Comparison of ENCODE assay signal across 32 mouse cellular contexts in genomic region chr1:181037623-181038022, GRCm38 (mm10). TPM values are rescaled to one million over a fixed set of nuclear protein-coding genes. Genes with fewer than 3 reads are reported as not detected.
DNase-seq lines count a peak whose midpoint lies in the region; ATAC-seq and TF ChIP-seq lines count a peak whose summit lies in the region.
"Had no signal": no experiment of that assay in that cellular context is flagged by ENCODE, and none has a peak within 500 bp of the region (broad histone marks: within the 10 kb centered on the region; RNA-seq: fewer than 3 reads in every experiment).

No protein-coding gene starts in this region.

- intact Hi-C loops in left cerebral cortex, postnatal 4 days (cut with DNase I): no loop called here
- intact Hi-C loops in left cerebral cortex, postnatal 36 days (cut with DNase I): loop anchor here (2.0 kb wide), 1 partner anchor 49 kb away; no protein-coding TSS in a partner anchor

- 28% methylated on average over 4 of the region's 4 CpGs for WGBS in cerebellum, adult 2 months

- no peak for TF ChIP-seq CTCF in cerebellum, adult 2 months (IDR thresholded peaks at IDR 0.05; ENCODE audit: borderline replicate concordance, insufficient read depth, low read depth, low read length)

- peak; percentile 41 to 59 for DNase-seq in cerebellum, postnatal 14 days
- no peak for DNase-seq in cerebellum, adult 2 months
- DNase-seq in left cerebral cortex, postnatal 4 days: peak; percentile 13
- DNase-seq in left cerebral cortex, postnatal 36 days (ENCODE audit: low spot score in 2 of 2): no peak
- no peak for DNase-seq in urinary bladder, postnatal 36 days (ENCODE audit: low spot score in 2 of 2)
- DNase-seq: adrenal gland, postnatal 14 days; B cell, adult 2 months; cerebellum, adult 11 months; forebrain, postnatal 0 days; gastrocnemius, postnatal 25 days; heart, postnatal 36 days; kidney, adult 8-10 months; layer of hippocampus, adult 9-11 months; liver, embryonic 13.5 days; thymus, adult 2 months; thymus, postnatal 4 days had no signal

- 0 out of 2 replicates have a peak, but pooled peaks have one; percentile 32 for ATAC-seq in erythroid progenitor cell, adult 5-6 weeks (replicated peaks; ENCODE audit: low FRiP score, poor library complexity, severe bottlenecking)
- peak; percentile 78 for ATAC-seq in megakaryocyte progenitor cell, adult 5-6 weeks (replicated peaks; ENCODE audit: poor library complexity)
- ATAC-seq: forebrain, postnatal 0 days; inflammation-experienced regulatory T-cells, adult 6 months had no signal

- peaks cover 8% of the 10 kb centered on the region for H3K4me1 ChIP-seq in cerebellum, adult 2 months (ENCODE audit: control insufficient read depth, insufficient read depth, low read length)
- H3K4me1 ChIP-seq: hindbrain, embryonic 13.5 days; limb, embryonic 10.5 days had no signal

- no peak overlapping the region for H3K4me3 ChIP-seq in cerebellum, adult 2 months (replicated peaks; ENCODE audit: insufficient read depth, low read depth, low read length)
- H3K4me3 ChIP-seq: embryonic facial prominence, embryonic 15.5 days; hindbrain, embryonic 13.5 days; left cerebral cortex, adult 2 months; limb, embryonic 10.5 days; liver, embryonic 13.5 days had no signal

- H3K27ac ChIP-seq in cerebellum, adult 2 months (ENCODE audit: insufficient read depth, low read length): no peak overlapping the region
- H3K27ac ChIP-seq: embryonic facial prominence, embryonic 15.5 days; hindbrain, embryonic 13.5 days; left cerebral cortex, adult 2 months; limb, embryonic 10.5 days; liver, embryonic 13.5 days; macrophage had no signal

- TF ChIP-seq POLR2A in cerebellum, adult 2 months (IDR thresholded peaks at IDR 0.05; ENCODE audit: borderline replicate concordance, insufficient read depth, low read length): no peak

- no peaks in the 10 kb centered on the region; the same call in 1 of the 2 replicates for H3K27me3 ChIP-seq in cerebellum, adult 2 months (ENCODE audit: control insufficient read depth, insufficient read depth, low read length)
- H3K27me3 ChIP-seq: embryonic facial prominence, embryonic 15.5 days had no signal

RNA-seq across cellular contexts. Expression of gene 9130409I23Rik, which starts 13.4 kb away (rescaled TPM):
- polyA plus RNA-seq in cerebellum, adult 2 months (2012; rRNA removed): 0.05 TPM in 1 of 2 replicates, not detected in the other
- not detected for total RNA-seq in left cerebral cortex, postnatal 4 days (2021)
- total RNA-seq in left cerebral cortex, postnatal 36 days (2021): not detected
- not detected in 2 replicates for total RNA-seq in erythroid progenitor cell, adult 5-6 weeks (2015; ENCODE audit: low replicate concordance)
- total RNA-seq in erythroid progenitor cell, adult 5-6 weeks (2017; ENCODE audit: low replicate concordance): not detected in 2 replicates
- total RNA-seq in megakaryocyte progenitor cell, adult 5-6 weeks (2015): not detected in 2 replicates
- total RNA-seq in megakaryocyte progenitor cell, adult 5-6 weeks (2017): not detected in 2 replicates
- total RNA-seq: CH12.LX; forebrain, postnatal 0 days; gastrocnemius, postnatal 25 days; heart, postnatal 36 days; left cerebral cortex, adult 2 months; midbrain, postnatal 0 days had no signal
- polyA plus RNA-seq: embryonic facial prominence, embryonic 15.5 days; forebrain, postnatal 0 days; G1E; heart, embryonic 14.5 days; inflammation-experienced regulatory T-cells, adult 6 months; limb, embryonic 10.5 days; liver, embryonic 13.5 days; lung, embryonic 16.5 days; macrophage; midbrain, embryonic 11.5 days; midbrain, postnatal 0 days; neural tube, embryonic 14.5 days; small intestine, adult 2 months had no signal

RNA-seq across cellular contexts. Expression of gene Ephx1, which starts 16.9 kb away (rescaled TPM):
- polyA plus RNA-seq in cerebellum, adult 2 months (2012; rRNA removed): 54.8 and 61.0 TPM in 2 replicates
- 1 to 10 TPM; 9.0 to 9.9 TPM for total RNA-seq in left cerebral cortex, postnatal 4 days (2021)
- total RNA-seq in left cerebral cortex, postnatal 36 days (2021): 10 to 100 TPM; 30.2 to 31.6 TPM
- total RNA-seq in erythroid progenitor cell, adult 5-6 weeks (2015; ENCODE audit: low replicate concordance): 7.5 and 9.4 TPM in 2 replicates
- total RNA-seq in erythroid progenitor cell, adult 5-6 weeks (2017; ENCODE audit: low replicate concordance): 2.7 and 3.9 TPM in 2 replicates
- 0.68 and 2.0 TPM in 2 replicates for total RNA-seq in megakaryocyte progenitor cell, adult 5-6 weeks (2015)
- total RNA-seq in megakaryocyte progenitor cell, adult 5-6 weeks (2017): 0.88 and 1.1 TPM in 2 replicates
- total RNA-seq: G1E had no signal
- polyA plus RNA-seq: G1E had no signal

Comparison
In these comparisons a context has a peak if more than half of its experiments do, and no peak if none do; other contexts are left out.
1. DNase-seq: peak in cerebellum, postnatal 14 days (2 of 2) and left cerebral cortex, postnatal 4 days (single experiment); none in cerebellum, adult 2 months (0 of 2), left cerebral cortex, postnatal 36 days (0 of 2) and urinary bladder, postnatal 36 days (0 of 2).